Mouse (Mus musculus) neural tube, embryonic 13.5 days (tissue): ENCODE data around the gene Tmc6. TPM values are rescaled to one million over a fixed set of nuclear protein-coding genes. Genes with fewer than 3 reads are reported as not detected.

Source experiments
- ATAC-seq: fragments of 200-750 bp; cut with Nextera tagmentation; 2 replicates; pipeline ENCODE4 v1.8.0; 2017; ENCODE audit warnings: low read depth, mild to moderate bottlenecking, moderate TSS enrichment, moderate library complexity
- H3K27ac ChIP-seq: fragments of 300-500 bp; sonication (generic); replicated peaks from 2 replicates; pipeline ENCODE4 v1.5.1; 2015; ENCODE audit warnings: moderate library complexity, mild to moderate bottlenecking, inconsistent platforms
- H3K27me3 ChIP-seq: fragments of 300-500 bp; sonication (generic); 2 replicates; pipeline ENCODE4 v1.6.1; 2015; ENCODE audit warnings: mild to moderate bottlenecking, inconsistent platforms
- H3K36me3 ChIP-seq: fragments of 300-500 bp; sonication (generic); 2 replicates; pipeline ENCODE4 v1.6.1; 2015; ENCODE audit warnings: mild to moderate bottlenecking, inconsistent platforms
- H3K4me1 ChIP-seq: fragments of 300-500 bp; sonication (generic); replicated peaks from 2 replicates; pipeline ENCODE4 v1.6.1; 2015; ENCODE audit warnings: inconsistent platforms
- H3K4me2 ChIP-seq: fragments of 300-500 bp; sonication (generic); 2 replicates; pipeline ENCODE4 v1.6.1; 2015; ENCODE audit warnings: inconsistent platforms, mild to moderate bottlenecking, moderate library complexity
- H3K4me3 ChIP-seq: fragments of 300-500 bp; sonication (generic); 2 replicates; pipeline ENCODE4 v1.5.1; 2015; ENCODE audit warnings: mild to moderate bottlenecking, inconsistent platforms
- H3K9ac ChIP-seq: fragments of 300-500 bp; sonication (generic); 2 replicates; pipeline ENCODE4 v1.6.1; 2015; ENCODE audit warnings: moderate library complexity, mild to moderate bottlenecking, inconsistent platforms
- H3K9me3 ChIP-seq: fragments of 300-500 bp; sonication (generic); 2 replicates; pipeline ENCODE4 v1.6.1; 2016; ENCODE audit warnings: inconsistent platforms
- WGBS: fragments of 180-500 bp; shearing (Covaris S2); methylation state at CpG from one replicate; pipeline ENCODE4 v1.1.7; 2015; 5-methylcytosine and 5-hydroxymethylcytosine counted together
- polyA plus RNA-seq: library from polyadenylated mRNA; unstranded; fragments of >200 nt; fragmentation: Nextera tagmentation; extraction: Ambion mirVana; gene quantifications from 2 replicates; pipeline ENCODE4 v1.2.1, GENCODE M21; 2015

Gene Tmc6
- polyA plus RNA-seq = 8.6 and 9.7 TPM in 2 replicates

DNA sequence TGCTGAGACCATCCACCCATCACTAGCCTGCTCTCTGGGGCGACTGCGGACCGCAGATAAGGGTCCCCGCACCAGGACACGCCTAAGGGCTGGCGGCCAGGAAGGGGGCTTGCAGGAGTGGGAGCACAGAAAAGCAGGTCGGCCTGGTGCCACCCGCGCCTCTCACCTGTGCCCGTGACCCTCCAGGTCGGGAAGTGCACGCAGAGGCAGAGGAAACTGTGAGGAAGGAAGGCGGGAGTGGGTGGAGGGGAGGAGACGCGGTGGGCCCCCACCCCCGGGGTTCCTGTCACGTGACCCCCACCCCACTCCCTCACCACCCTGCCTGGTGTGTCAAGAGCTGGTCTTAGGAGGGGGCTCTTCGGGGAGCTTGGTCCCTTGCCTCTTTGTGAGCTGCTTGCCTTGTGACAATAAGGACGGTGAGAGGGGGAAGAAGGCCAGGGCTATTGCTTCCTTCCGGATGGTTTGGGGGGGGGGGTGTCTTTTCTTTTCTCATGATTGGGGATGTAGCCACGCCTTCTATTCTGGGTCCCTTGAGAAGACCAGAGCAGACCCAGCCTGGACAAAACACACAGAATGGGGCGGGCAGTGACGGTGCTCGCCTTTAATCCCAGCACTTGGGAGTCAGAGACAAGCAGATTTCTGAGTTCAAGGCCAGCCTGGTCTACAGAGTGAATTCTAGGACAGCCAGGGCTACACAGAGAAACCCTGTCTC, at the start of gene Tmc6, which contains the start of gene Tmc8:
Gene Tmc6 (minus strand): TSS at position 206 of the 712 bp plus-strand sequence.
Gene Tmc8 (plus strand): TSS at position 84 of the 712 bp plus-strand sequence.
- ATAC-seq = no peak
- Histone ChIP-seq H3K4me1 (peaks cover 58% of the 10 kb centered on the region), H3K4me3 (peak within 1 kb of the TSS; percentile 32), H3K27ac (peak within 1 kb of the TSS; percentile 52), H3K4me2 (peak within 1 kb of the TSS; percentile 57), H3K27me3 (peaks cover 54% of the 10 kb centered on the region), H3K36me3 (no peaks in the 10 kb centered on the region), H3K9ac (peak within 1 kb of the TSS; percentile 61), H3K9me3 (no peaks in the 10 kb centered on the region)
- 37% methylated on average over 24 of the region's 24 CpGs for WGBS

DNA sequence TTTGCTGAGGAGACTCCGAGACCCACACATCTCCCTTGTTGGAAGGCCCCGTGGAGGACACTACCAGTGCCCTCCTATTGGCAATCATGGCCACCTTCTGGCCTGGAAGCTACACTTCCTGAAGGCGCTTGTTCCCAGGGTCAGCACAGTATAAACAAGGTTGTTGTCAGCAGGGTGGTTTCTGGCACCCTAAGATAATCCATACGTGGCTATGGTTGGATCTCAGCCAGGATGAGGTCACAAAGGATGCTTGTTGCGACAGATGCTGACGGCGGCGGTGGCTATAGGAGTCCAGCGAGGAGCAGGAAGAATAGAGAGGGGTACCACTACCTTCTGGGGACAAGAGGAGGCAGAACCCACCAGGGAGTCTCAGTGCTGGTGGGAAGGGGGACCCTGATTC, 48.4 kb upstream of the Tmc6 start:
- ATAC-seq = no peak
- no peaks in the 10 kb centered on the region for H3K27me3 ChIP-seq
- H3K9me3 ChIP-seq = no peaks in the 10 kb centered on the region
- H3K4me2 ChIP-seq = no peak overlapping the region
- H3K4me3 ChIP-seq = no peak overlapping the region
- H3K9ac ChIP-seq = no peak overlapping the region
- H3K4me1 ChIP-seq = peaks cover 59% of the 10 kb centered on the region
- no peak overlapping the region; the same call in 1 of the 2 replicates for H3K27ac ChIP-seq
- 72% methylated on average over 9 of the region's 9 CpGs for WGBS
- no peaks in the 10 kb centered on the region for H3K36me3 ChIP-seq

DNA sequence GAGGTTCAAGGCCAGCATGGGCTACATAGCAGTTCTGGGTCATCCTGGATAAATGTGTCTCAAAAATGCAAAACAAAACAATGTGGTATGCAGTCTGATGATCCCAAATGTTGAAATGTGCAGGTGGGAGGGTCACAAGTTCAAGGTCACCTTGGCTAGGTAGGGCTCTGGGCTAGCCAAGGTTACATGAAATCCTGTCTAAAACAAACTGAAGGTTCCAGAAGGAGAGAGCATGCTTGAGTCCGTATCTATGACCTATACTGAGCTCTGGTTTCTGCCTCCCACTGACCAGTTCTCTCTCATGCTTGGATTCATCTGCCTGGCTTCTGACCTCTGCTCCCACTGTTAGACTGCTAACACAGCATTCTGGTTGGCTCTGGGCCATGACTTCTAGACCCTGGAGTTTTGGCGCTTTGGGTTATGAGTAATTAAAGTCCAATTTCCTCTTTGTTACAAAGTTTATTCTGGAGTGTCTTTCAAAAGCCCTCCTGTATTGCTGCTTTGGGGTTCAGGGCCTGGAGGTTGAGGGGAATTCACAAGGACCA, 47.7 kb upstream of the Tmc6 start:
- 84% methylated on average over 2 of the region's 2 CpGs for WGBS
- no peak overlapping the region for H3K4me2 ChIP-seq
- no peak overlapping the region for H3K9ac ChIP-seq
- H3K27me3 ChIP-seq = no peaks in the 10 kb centered on the region
- H3K9me3 ChIP-seq = no peaks in the 10 kb centered on the region
- H3K27ac ChIP-seq = peak overlapping the region; percentile 50; the same call in 1 of the 2 replicates
- no peaks in the 10 kb centered on the region for H3K36me3 ChIP-seq
- no peak overlapping the region for H3K4me3 ChIP-seq
- no peak for ATAC-seq
- H3K4me1 ChIP-seq = peaks cover 66% of the 10 kb centered on the region

DNA sequence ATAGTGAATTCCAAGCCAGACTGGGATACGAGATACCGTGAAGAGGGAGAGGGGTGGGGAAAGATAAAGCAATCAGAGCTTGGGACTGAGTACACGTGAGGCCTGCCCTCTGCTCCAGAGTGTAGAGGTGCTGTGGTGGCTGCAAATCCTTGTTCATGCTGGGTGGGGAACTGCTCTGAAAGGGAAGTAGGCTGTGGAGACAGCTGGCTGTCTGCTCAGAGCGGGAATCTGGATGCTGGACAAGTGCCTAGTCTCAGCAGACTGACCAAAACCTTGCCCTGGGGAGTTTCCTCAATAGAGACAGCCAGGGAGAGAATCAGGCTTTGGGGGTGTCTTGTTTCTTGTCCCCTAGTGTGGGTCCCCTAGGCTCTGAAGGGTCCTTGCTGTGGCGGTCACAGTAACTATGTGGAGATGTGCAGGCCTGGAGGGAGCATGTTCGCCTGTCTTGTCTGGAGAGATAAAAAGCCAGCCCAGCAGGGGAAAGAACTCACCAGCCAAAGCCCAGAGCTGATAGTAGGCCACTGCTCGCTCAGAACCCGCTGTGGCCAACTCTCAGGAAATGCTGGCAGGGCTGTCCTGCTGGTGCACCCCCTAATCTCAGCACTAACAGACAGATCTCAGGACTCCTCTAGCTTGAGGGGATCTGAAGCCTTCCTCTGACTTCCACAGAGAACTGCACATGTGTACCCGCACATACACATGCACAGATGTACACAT, 47.0 kb upstream of the Tmc6 start:
- no peak overlapping the region for H3K4me2 ChIP-seq
- peaks cover 72% of the 10 kb centered on the region for H3K4me1 ChIP-seq
- no peaks in the 10 kb centered on the region for H3K36me3 ChIP-seq
- no peaks in the 10 kb centered on the region for H3K9me3 ChIP-seq
- H3K27ac ChIP-seq = peak overlapping the region; percentile 50; the same call in 1 of the 2 replicates
- WGBS = 51% methylated on average over 9 of the region's 9 CpGs
- H3K4me3 ChIP-seq = no peak overlapping the region
- H3K9ac ChIP-seq = 0 out of 2 replicates have a peak overlapping the region, but pooled peaks have one; percentile 0
- no peaks in the 10 kb centered on the region for H3K27me3 ChIP-seq
- no peak for ATAC-seq

DNA sequence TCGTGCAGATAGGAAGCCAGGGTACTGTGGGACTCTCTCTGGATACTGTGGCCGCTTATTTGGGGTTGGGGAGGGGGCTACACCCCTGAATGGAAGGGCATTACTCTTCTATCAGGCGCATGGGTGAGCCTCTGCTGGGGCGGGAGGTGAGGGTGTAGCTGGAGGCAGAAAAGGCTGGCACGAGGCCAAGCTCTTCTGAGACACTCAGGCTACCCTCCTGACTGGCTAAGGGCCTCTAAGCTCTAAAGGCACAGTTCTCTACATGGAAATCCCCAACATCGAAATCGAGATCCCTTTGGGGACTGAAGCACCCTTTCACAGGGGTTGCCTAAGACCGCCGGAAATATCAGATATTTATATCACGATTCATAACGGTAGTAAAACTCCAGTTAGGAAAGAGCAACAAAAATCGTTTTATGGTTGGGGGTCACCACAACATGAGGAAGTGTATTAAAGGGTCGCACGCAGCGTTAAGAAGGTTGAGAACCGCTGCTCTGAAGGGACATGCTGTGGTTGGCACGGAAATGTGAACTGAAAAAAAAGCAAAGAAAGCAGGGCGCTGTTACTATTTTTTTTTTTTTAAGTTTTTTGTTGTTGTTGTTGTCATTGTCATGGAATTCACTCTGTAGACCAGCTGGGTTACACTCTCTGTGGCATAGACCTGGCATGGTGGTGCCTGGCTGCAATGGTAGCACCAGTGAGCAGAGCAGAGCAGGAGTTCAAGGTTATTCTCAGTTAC, 46.3 kb upstream of the Tmc6 start:
- Histone ChIP-seq H3K9me3 (no peaks in the 10 kb centered on the region), H3K27me3 (no peaks in the 10 kb centered on the region), H3K4me3 (no peak overlapping the region), H3K4me1 (peaks cover 79% of the 10 kb centered on the region), H3K4me2 (no peak overlapping the region), H3K36me3 (no peaks in the 10 kb centered on the region), H3K27ac (peak overlapping the region; percentile 50; the same call in 1 of the 2 replicates), H3K9ac (no peak overlapping the region; the same call in none of the 2 replicates)
- ATAC-seq = no peak
- 74% methylated on average over 18 of the region's 18 CpGs for WGBS

DNA sequence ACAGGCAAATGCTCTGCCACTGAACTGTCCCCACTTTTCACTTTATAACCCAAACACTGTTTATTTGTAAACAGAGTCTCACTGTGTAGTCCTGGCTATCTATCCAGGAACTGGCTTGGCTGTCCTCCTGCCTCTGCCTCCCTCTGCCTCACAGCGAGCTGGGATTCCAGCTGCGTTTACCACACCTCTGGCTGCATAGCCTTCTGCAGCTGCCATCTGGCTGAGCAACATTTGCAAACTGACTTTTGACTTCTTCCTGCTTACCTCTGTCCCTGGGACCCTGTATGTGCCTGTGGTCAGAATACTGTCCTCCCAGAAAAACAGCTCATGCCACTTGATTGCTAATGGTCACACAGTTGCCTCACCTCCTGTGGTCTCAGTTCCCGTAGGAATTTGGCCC, 45.4 kb upstream of the Tmc6 start:
- no peak overlapping the region; the same call in 1 of the 2 replicates for H3K9ac ChIP-seq
- 57% methylated on average over 3 of the region's 3 CpGs for WGBS
- no peak overlapping the region for H3K27ac ChIP-seq
- no peak overlapping the region for H3K4me2 ChIP-seq
- ATAC-seq = no peak
- no peak overlapping the region for H3K4me3 ChIP-seq
- H3K27me3 ChIP-seq = no peaks in the 10 kb centered on the region
- peaks cover 84% of the 10 kb centered on the region for H3K4me1 ChIP-seq
- H3K9me3 ChIP-seq = no peaks in the 10 kb centered on the region
- H3K36me3 ChIP-seq = no peaks in the 10 kb centered on the region

DNA sequence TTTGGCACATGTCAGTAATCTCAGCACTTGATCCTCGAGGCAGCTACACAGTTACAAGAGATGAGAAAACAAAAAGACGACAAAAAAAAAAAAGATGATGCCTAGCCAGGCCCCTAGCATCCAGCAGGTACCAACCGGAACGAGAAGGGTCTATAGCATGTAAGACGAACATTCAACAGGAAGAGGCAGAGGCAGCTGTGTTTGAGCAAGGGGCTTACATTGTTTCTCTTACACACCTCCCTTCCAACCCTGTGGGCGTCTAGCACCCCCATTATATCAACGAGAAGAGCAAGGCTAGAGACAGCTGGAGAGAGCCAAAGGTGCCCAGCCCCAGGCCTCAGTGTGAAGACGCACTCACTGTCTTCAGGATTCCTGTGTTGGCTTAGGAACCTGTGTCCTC, 44.9 kb upstream of the Tmc6 start:
- Histone ChIP-seq H3K27ac (no peak overlapping the region), H3K4me1 (peaks cover 81% of the 10 kb centered on the region), H3K9ac (no peak overlapping the region), H3K4me2 (no peak overlapping the region), H3K4me3 (no peak overlapping the region), H3K9me3 (no peaks in the 10 kb centered on the region), H3K27me3 (no peaks in the 10 kb centered on the region), H3K36me3 (no peaks in the 10 kb centered on the region)
- no peak for ATAC-seq
- 74% methylated on average over 8 of the region's 8 CpGs for WGBS

DNA sequence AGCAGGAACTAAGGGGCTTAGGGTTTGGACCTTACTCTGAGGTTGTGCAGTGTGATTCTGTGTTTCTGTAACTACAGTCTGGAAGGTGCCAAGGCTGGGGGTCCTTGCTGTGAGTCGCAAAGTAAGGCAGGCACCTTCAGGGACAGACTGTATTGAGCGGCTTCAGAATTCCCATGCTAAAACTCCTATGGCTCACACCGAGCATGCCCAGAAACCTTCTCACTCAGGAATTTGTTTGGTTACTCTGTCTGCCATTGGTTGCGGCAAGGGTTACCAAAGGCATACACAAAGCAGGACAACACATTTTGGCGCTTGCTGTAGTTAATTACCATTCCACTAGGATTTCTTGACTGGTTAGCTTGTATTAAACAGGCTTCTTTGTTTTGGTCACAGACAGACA, 44.2 kb upstream of the Tmc6 start:
- H3K9ac ChIP-seq = peak overlapping the region; percentile 71
- ATAC-seq = no peak
- no peaks in the 10 kb centered on the region for H3K9me3 ChIP-seq
- WGBS = 16% methylated on average over 5 of the region's 5 CpGs
- peaks cover 80% of the 10 kb centered on the region for H3K4me1 ChIP-seq
- H3K27me3 ChIP-seq = no peaks in the 10 kb centered on the region
- no peak overlapping the region for H3K27ac ChIP-seq
- peak overlapping the region; percentile 75 for H3K4me2 ChIP-seq
- no peaks in the 10 kb centered on the region for H3K36me3 ChIP-seq
- peak overlapping the region; percentile 42 for H3K4me3 ChIP-seq

DNA sequence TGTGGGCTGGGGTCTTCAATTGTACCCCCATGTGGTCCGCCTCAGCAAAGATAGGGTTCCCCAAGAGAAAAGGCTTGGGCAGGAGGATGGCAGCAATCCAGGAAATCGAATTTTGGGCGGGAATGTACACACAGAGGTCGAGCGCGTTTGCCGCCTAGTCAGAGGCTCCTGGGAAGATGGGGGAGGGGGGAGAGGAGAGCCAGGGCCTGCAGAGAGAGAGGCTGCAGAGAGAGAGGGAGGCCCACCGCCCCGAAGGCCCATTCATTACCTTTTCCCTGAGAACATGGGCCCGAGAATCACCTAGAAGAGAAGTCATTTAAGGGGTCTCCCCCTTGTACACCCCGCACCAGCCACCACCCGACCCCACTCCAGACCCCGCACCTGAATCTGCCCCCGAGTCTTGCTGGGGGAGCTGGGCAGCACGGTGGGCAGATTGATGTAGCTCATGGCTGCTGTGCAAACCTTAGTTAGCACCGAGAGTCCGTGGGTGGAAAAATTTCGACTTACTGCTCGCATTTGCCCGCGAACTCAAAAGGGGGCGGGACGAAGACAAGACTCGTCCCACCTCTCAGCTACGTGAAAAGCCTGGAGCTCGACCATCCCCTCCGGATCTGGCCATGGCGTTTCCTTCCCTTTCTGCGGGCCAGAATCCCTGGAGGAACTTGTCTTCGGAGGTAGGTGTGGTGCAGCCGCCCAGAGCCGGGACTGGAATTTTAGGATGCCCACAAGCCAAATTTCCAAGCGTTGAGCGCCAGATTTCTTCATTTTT, 43.5 kb upstream of the Tmc6 start, which contains the start of the genes Afmid and Tk1:
Gene Afmid (plus strand): TSS at position 592 of the 769 bp plus-strand sequence.
Gene Tk1 (minus strand): TSS at position 760 of the 769 bp plus-strand sequence.
- ATAC-seq = peak; percentile 42; the same call in 1 of the 2 replicates
- H3K27ac ChIP-seq = peak within 1 kb of the TSS; percentile 49
- H3K36me3 ChIP-seq = no peaks in the 10 kb centered on the region
- H3K4me3 ChIP-seq = peak within 1 kb of the TSS; percentile 42
- peak within 1 kb of the TSS; percentile 71 for H3K9ac ChIP-seq
- no peaks in the 10 kb centered on the region for H3K27me3 ChIP-seq
- peak within 1 kb of the TSS; percentile 75 for H3K4me2 ChIP-seq
- H3K9me3 ChIP-seq = no peaks in the 10 kb centered on the region
- under 1% methylated on average over 34 of the region's 34 CpGs for WGBS
- H3K4me1 ChIP-seq = peaks cover 75% of the 10 kb centered on the region

DNA sequence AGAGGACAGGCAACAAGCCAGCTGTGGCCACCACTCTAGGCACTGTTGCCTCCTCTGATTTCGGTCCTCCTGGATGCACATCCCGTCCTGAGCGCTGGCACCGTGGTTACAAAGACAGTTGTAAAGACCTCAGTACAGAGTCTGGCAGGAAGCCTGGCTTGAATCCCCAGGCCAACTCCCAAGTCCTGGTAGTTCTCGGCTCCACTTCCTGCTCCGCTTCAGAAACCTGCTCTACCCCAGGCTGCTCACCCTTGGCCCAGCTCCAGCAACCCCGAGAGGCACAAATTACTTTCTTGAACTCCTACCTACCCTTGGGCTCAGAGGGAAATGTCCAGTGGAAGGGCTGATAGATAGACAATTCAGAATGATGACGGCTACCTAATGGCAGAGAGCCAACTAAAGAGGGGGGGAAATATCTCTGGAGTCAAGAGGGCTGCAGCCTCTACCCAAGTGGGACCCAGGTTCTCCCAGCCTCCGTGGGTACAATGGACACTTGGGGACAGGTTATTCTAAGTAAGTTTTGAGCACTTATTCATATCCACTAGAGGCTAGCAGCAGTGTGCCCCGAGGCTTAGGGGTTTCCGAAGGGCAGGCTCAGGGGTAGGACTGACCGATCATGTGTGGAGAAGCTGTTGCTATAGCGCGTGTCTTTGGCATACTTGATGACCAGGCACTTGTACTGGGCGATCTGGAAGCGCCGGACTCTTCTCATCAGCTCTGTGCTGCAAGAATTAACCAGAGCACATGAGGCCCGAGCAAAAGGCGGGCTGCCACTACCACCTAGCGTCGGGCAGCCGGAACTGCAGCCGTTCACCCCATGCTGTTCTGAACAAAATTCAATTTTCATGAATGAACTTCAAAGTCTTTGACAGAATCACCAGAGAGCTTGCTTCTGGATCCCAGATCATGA, 42.3 kb upstream of the Tmc6 start:
- Histone ChIP-seq H3K4me1 (peaks cover 68% of the 10 kb centered on the region), H3K4me2 (peak overlapping the region; percentile 75), H3K9ac (peak overlapping the region; percentile 59), H3K4me3 (peak overlapping the region; percentile 42), H3K27me3 (no peaks in the 10 kb centered on the region), H3K9me3 (no peaks in the 10 kb centered on the region), H3K27ac (no peak overlapping the region), H3K36me3 (no peaks in the 10 kb centered on the region)
- 23% methylated on average over 23 of the region's 23 CpGs for WGBS
- ATAC-seq = peak; percentile 81
